Mouse (Mus musculus) heart, embryonic 10.5 days (tissue): ENCODE data around the gene Wasf2. TPM values are rescaled to one million over a fixed set of nuclear protein-coding genes. Genes with fewer than 3 reads are reported as not detected.
A peak's percentile ranks its signal among the peaks of the same experiment; 100 is the strongest.

Experiments
- DNase-seq: peaks from one replicate; pipeline ENCODE4 v3.0.0-alpha.2; 2017; ENCODE audit warnings: low spot score
- H3K27ac ChIP-seq: fragments of 300-500 bp; sonication (generic); 2 replicates; pipeline ENCODE4 v1.5.1; 2016; ENCODE audit warnings: mild to moderate bottlenecking
- H3K27me3 ChIP-seq: fragments of 300-500 bp; sonication (generic); 2 replicates; pipeline ENCODE4 v1.6.1; 2016; ENCODE audit warnings: mild to moderate bottlenecking; ENCODE audit not compliant: poor library complexity, insufficient read depth, severe bottlenecking
- H3K36me3 ChIP-seq: fragments of 300-500 bp; sonication (generic); 2 replicates; pipeline ENCODE4 v1.6.1; 2016; ENCODE audit warnings: mild to moderate bottlenecking, moderate library complexity
- H3K4me1 ChIP-seq: fragments of 300-500 bp; sonication (generic); 2 replicates; pipeline ENCODE4 v1.6.1; 2016; ENCODE audit warnings: mild to moderate bottlenecking
- H3K4me3 ChIP-seq: fragments of 300-500 bp; sonication (generic); 2 replicates; pipeline ENCODE4 v1.5.1; 2016; ENCODE audit warnings: mild to moderate bottlenecking, moderate library complexity
- H3K9me3 ChIP-seq: fragments of 300-500 bp; sonication (generic); 2 replicates; pipeline ENCODE4 v1.6.1; 2016; ENCODE audit warnings: mild to moderate bottlenecking, moderate library complexity
- WGBS: fragments of 180-500 bp; shearing (Covaris S2); methylation state at CpG from one replicate; pipeline ENCODE4 v1.1.7; 2016; 5-methylcytosine and 5-hydroxymethylcytosine counted together
- polyA plus RNA-seq: library from polyadenylated mRNA; unstranded; fragments of >200 nt; fragmentation: Nextera tagmentation; extraction: Ambion mirVana; gene quantifications from 2 replicates; pipeline ENCODE4 v1.2.1, GENCODE M21; 2016

Wasf2 gene
- polyA plus RNA-seq: 51.1 and 58.5 TPM in 2 replicates

GRCm38 (mm10) chr4:133129931-133130889 lies at the start of gene Wasf2:
TSS of gene Wasf2 (plus strand) at chr4:133130505.
- under 1% methylated on average over 65 of the region's 65 CpGs for WGBS
- Histone ChIP-seq H3K4me1 (peaks cover 28% of the 10 kb centered on the region), H3K4me3 (peak within 1 kb of the TSS; percentile 87), H3K27ac (peak within 1 kb of the TSS; percentile 94), H3K9me3 (no peaks in the 10 kb centered on the region), H3K27me3 (no peaks in the 10 kb centered on the region), H3K36me3 (peaks cover 8% of the 10 kb centered on the region; the same call in 1 of the 2 replicates)
- peak; percentile 98 for DNase-seq

GRCm38 (mm10) chr4:133080862-133081261 lies 49.4 kb upstream of the Wasf2 start:
- peak overlapping the region; percentile 30; the same call in 1 of the 2 replicates for H3K27ac ChIP-seq
- 93% methylated on average over 3 of the region's 3 CpGs for WGBS
- H3K36me3 ChIP-seq: peaks cover 20% of the 10 kb centered on the region

GRCm38 (mm10) chr4:133082216-133082773 lies 48.0 kb upstream of the Wasf2 start:
- WGBS: 90% methylated on average over 6 of the region's 6 CpGs
- H3K4me1 ChIP-seq: peaks cover 73% of the 10 kb centered on the region
- DNase-seq: no peak
- H3K9me3 ChIP-seq: no peaks in the 10 kb centered on the region
- peaks cover 4% of the 10 kb centered on the region; the same call in 1 of the 2 replicates for H3K27me3 ChIP-seq
- no peak overlapping the region for H3K4me3 ChIP-seq
- H3K27ac ChIP-seq: no peak overlapping the region
- H3K36me3 ChIP-seq: peaks cover 11% of the 10 kb centered on the region

More at GRCm38 (mm10) chr4:133080862-133081261, 49.4 kb upstream of the Wasf2 start:
- peaks cover 4% of the 10 kb centered on the region; the same call in 1 of the 2 replicates for H3K27me3 ChIP-seq
- H3K4me3 ChIP-seq: no peak overlapping the region
- DNase-seq: no peak
- no peaks in the 10 kb centered on the region for H3K9me3 ChIP-seq
- peaks cover 59% of the 10 kb centered on the region for H3K4me1 ChIP-seq

- Histone ChIP-seq H3K27me3 (peaks cover 4% of the 10 kb centered on the region; the same call in 1 of the 2 replicates), H3K36me3 (no peaks in the 10 kb centered on the region), H3K4me3 (peak overlapping the region; percentile 64), H3K27ac (peak overlapping the region; percentile 87), H3K9me3 (no peaks in the 10 kb centered on the region), H3K4me1 (peaks cover 67% of the 10 kb centered on the region)
- DNase-seq: no peak
- 14% methylated on average over 3 of the region's 3 CpGs for WGBS
These were observed 46.1 kb upstream of the Wasf2 start for GRCm38 (mm10) chr4:133083991-133084861.

GRCm38 (mm10) chr4:133085011-133085782 lies 45.1 kb upstream of the Wasf2 start:
- Histone ChIP-seq H3K9me3 (no peaks in the 10 kb centered on the region), H3K36me3 (no peaks in the 10 kb centered on the region), H3K4me3 (peak overlapping the region; percentile 64), H3K27ac (peak overlapping the region; percentile 87), H3K27me3 (peaks cover 4% of the 10 kb centered on the region; the same call in 1 of the 2 replicates), H3K4me1 (peaks cover 67% of the 10 kb centered on the region)
- DNase-seq: no peak
- WGBS: 1% methylated on average over 53 of the region's 53 CpGs

GRCm38 (mm10) chr4:133085783-133086342 lies 44.4 kb upstream of the Wasf2 start:
- peaks cover 68% of the 10 kb centered on the region for H3K4me1 ChIP-seq
- peak overlapping the region; percentile 64 for H3K4me3 ChIP-seq
- H3K9me3 ChIP-seq: no peaks in the 10 kb centered on the region
- DNase-seq: no peak
- peak overlapping the region; percentile 87 for H3K27ac ChIP-seq
- peaks cover 4% of the 10 kb centered on the region; the same call in 1 of the 2 replicates for H3K27me3 ChIP-seq
- 10% methylated on average over 11 of the region's 12 CpGs for WGBS
- no peaks in the 10 kb centered on the region for H3K36me3 ChIP-seq

GRCm38 (mm10) chr4:133087177-133087714 lies 43.1 kb upstream of the Wasf2 start:
- Histone ChIP-seq H3K9me3 (no peaks in the 10 kb centered on the region), H3K36me3 (no peaks in the 10 kb centered on the region), H3K4me1 (peaks cover 82% of the 10 kb centered on the region), H3K27me3 (peaks cover 4% of the 10 kb centered on the region; the same call in 1 of the 2 replicates), H3K27ac (peak overlapping the region; percentile 87), H3K4me3 (peak overlapping the region; percentile 23)
- no peak for DNase-seq
- 87% methylated on average over 6 of the region's 6 CpGs for WGBS

- Histone ChIP-seq H3K4me1 (peaks cover 88% of the 10 kb centered on the region), H3K4me3 (peak overlapping the region; percentile 23; the same call in 1 of the 2 replicates), H3K36me3 (no peaks in the 10 kb centered on the region), H3K27me3 (peaks cover 4% of the 10 kb centered on the region; the same call in 1 of the 2 replicates), H3K9me3 (no peaks in the 10 kb centered on the region), H3K27ac (peak overlapping the region; percentile 87)
- DNase-seq: peak; percentile 93
- WGBS: 18% methylated on average over 8 of the region's 8 CpGs
These were observed 42.5 kb upstream of the Wasf2 start for GRCm38 (mm10) chr4:133087835-133088234.

GRCm38 (mm10) chr4:133089319-133089718 lies 41.0 kb upstream of the Wasf2 start:
- Histone ChIP-seq H3K36me3 (no peaks in the 10 kb centered on the region), H3K27ac (peak overlapping the region; percentile 94), H3K9me3 (no peaks in the 10 kb centered on the region), H3K27me3 (peaks cover 4% of the 10 kb centered on the region; the same call in 1 of the 2 replicates), H3K4me1 (peaks cover 92% of the 10 kb centered on the region), H3K4me3 (no peak overlapping the region)
- 87% methylated on average over 9 of the region's 9 CpGs for WGBS
- DNase-seq: no peak

GRCm38 (mm10) chr4:133089802-133090201 lies 40.5 kb upstream of the Wasf2 start:
- H3K36me3 ChIP-seq: no peaks in the 10 kb centered on the region
- H3K4me3 ChIP-seq: 0 out of 2 replicates have a peak overlapping the region, but pooled peaks have one; percentile 19
- H3K27me3 ChIP-seq: peaks cover 4% of the 10 kb centered on the region; the same call in 1 of the 2 replicates
- peaks cover 92% of the 10 kb centered on the region for H3K4me1 ChIP-seq
- DNase-seq: no peak
- WGBS: 64% methylated on average over 4 of the region's 4 CpGs
- H3K27ac ChIP-seq: peak overlapping the region; percentile 94
- H3K9me3 ChIP-seq: no peaks in the 10 kb centered on the region

GRCm38 (mm10) chr4:133090276-133090719 lies 40.0 kb upstream of the Wasf2 start:
- WGBS: 33% methylated on average over 8 of the region's 8 CpGs
- peak overlapping the region; percentile 94 for H3K27ac ChIP-seq
- peak overlapping the region; percentile 19 for H3K4me3 ChIP-seq
- H3K36me3 ChIP-seq: no peaks in the 10 kb centered on the region
- no peak for DNase-seq
- no peaks in the 10 kb centered on the region for H3K27me3 ChIP-seq
- H3K9me3 ChIP-seq: no peaks in the 10 kb centered on the region
- H3K4me1 ChIP-seq: peaks cover 92% of the 10 kb centered on the region
